ENCODE assay signal across 20 mouse cellular contexts in the genomic region with DNA sequence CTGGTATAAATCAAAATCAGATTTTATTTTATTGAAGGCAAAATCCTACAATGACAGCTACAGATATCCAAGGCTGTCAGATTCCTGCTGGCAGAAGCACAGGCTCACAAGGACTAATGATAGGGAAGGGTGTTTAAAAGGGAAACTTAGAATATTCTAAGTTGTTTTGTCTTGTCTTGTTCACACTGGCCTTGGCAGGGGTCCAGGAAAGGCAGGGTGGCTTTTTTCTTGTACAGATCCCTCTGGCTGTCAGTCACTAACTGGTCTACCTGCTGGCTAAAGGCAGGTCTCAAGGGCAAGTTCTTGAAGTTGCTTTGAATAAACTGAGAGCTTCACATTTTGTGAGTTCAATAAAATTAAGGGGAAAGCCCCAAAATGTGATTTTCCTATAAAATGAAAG.
DNase-seq lines count a peak whose midpoint lies in the region; ATAC-seq lines count a peak whose summit lies in the region.
"Had no signal": no experiment of that assay in that cellular context is flagged by ENCODE, and none has a peak within 500 bp of the region (broad histone marks: within the 10 kb centered on the region; RNA-seq: fewer than 3 reads in every experiment).

No protein-coding gene starts in this region.

- DNase-seq in cerebellum, postnatal 14 days, result peak; percentile 7 to 15
- no peak for DNase-seq in cerebellum, adult 8-10 months
- peak; percentile 12 to 37 for DNase-seq in kidney, postnatal 25 days
- DNase-seq in kidney, adult 9 months, result no peak
- DNase-seq in right cerebral cortex, postnatal 10 days (ENCODE audit: low spot score in 2 of 2), result peak; percentile 25 to 32
- DNase-seq in right cerebral cortex, postnatal 4 days, result no peak
- no peak for DNase-seq in midbrain, embryonic 11.5 days (ENCODE audit: low spot score, missing footprints)
- DNase-seq: gastrocnemius, postnatal 25 days; heart, adult 18-20 months; heart, postnatal 14 days; kidney, postnatal 4 days; liver, embryonic 13.5 days had no signal

- no peak overlapping the region for H3K9ac ChIP-seq in midbrain, embryonic 11.5 days (ENCODE audit: low read length)
- H3K9ac ChIP-seq: heart, embryonic 13.5 days; hindbrain, embryonic 12.5 days; liver, embryonic 13.5 days; lung, embryonic 15.5 days had no signal

- no peak overlapping the region for H3K27ac ChIP-seq in midbrain, embryonic 11.5 days (ENCODE audit: low read depth, low read length)
- H3K27ac ChIP-seq: forebrain, embryonic 10.5 days; heart, embryonic 13.5 days; hindbrain, embryonic 12.5 days; liver, embryonic 13.5 days; lung, embryonic 15.5 days; macrophage had no signal

- no peaks in the 10 kb centered on the region for H3K27me3 ChIP-seq in midbrain, embryonic 11.5 days (ENCODE audit: control insufficient read depth, insufficient read depth, low read length)
- H3K27me3 ChIP-seq: heart, embryonic 13.5 days; hindbrain, embryonic 12.5 days; liver, embryonic 13.5 days; lung, embryonic 15.5 days had no signal

- H3K4me2 ChIP-seq in midbrain, embryonic 11.5 days, result no peak overlapping the region
- H3K4me2 ChIP-seq: heart, embryonic 13.5 days; hindbrain, embryonic 12.5 days; liver, embryonic 13.5 days; lung, embryonic 15.5 days had no signal

- no peaks in the 10 kb centered on the region for H3K36me3 ChIP-seq in midbrain, embryonic 11.5 days (ENCODE audit: control insufficient read depth, insufficient read depth, low read length)
- H3K36me3 ChIP-seq: forebrain, embryonic 10.5 days; heart, embryonic 13.5 days; hindbrain, embryonic 12.5 days; liver, embryonic 13.5 days; lung, embryonic 15.5 days had no signal

- H3K4me3 ChIP-seq in midbrain, embryonic 11.5 days (ENCODE audit: low read depth, low read length), result no peak overlapping the region
- H3K4me3 ChIP-seq: forebrain, embryonic 10.5 days; heart, embryonic 13.5 days; hindbrain, embryonic 12.5 days; liver, embryonic 13.5 days; lung, embryonic 15.5 days had no signal

- no peaks in the 10 kb centered on the region for H3K9me3 ChIP-seq in midbrain, embryonic 11.5 days (ENCODE audit: control insufficient read depth, low read length)
- H3K9me3 ChIP-seq: forebrain, embryonic 10.5 days; heart, embryonic 13.5 days; hindbrain, embryonic 12.5 days; lung, embryonic 15.5 days had no signal

- H3K4me1 ChIP-seq in midbrain, embryonic 11.5 days (ENCODE audit: control insufficient read depth, insufficient read depth, low read length), result no peaks in the 10 kb centered on the region
- H3K4me1 ChIP-seq: forebrain, embryonic 10.5 days; heart, embryonic 13.5 days; hindbrain, embryonic 12.5 days; liver, embryonic 13.5 days; lung, embryonic 15.5 days had no signal

- no peak for ATAC-seq in midbrain, embryonic 11.5 days (ENCODE audit: low FRiP score)
- ATAC-seq: CD4-positive, CD25-positive, alpha-beta regulatory T cell, adult 4 months; forebrain, embryonic 16.5 days; intestine, postnatal 0 days had no signal

Comparison
In these comparisons a context has a peak if more than half of its experiments do, and no peak if none do; other contexts are left out.
1. DNase-seq: peak in cerebellum, postnatal 14 days (2 of 2), kidney, postnatal 25 days (2 of 2) and right cerebral cortex, postnatal 10 days (2 of 2); none in cerebellum, adult 8-10 months (single experiment), kidney, adult 9 months (single experiment), right cerebral cortex, postnatal 4 days (single experiment) and midbrain, embryonic 11.5 days (single experiment).